Mouse (Mus musculus): Measurements from ENCODE around the gene Tcp1. TPM values are rescaled to one million over a fixed set of nuclear protein-coding genes. Genes with fewer than 3 reads are reported as not detected.

Gene Tcp1
- 100 to 1,000 TPM in 1 of 2 experiments, 10 to 100 TPM in 1; 91.0 to 105 TPM for total RNA-seq (2023)

DNA sequence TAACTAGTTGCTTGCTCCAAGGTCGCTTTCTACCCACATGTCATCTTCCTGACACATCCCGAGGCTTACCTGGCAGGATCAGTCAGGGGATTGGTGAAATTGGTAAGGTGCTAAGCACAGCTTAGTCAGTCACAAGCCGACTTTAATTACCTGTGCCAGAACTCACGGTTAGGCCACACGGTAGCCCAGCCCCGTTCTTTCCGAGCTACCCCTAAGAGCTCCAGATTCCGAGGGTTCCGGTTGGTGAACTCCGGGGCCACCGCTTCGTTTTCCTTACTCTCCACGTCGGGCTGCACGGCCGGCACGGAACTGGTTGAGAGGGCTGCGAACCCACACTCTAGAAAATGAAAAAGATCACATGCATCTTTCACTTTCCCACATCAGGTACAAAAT is at the start of gene Tcp1:
TSS of gene Tcp1 (plus strand) at position 214 of the 393 bp plus-strand sequence.

DNA sequence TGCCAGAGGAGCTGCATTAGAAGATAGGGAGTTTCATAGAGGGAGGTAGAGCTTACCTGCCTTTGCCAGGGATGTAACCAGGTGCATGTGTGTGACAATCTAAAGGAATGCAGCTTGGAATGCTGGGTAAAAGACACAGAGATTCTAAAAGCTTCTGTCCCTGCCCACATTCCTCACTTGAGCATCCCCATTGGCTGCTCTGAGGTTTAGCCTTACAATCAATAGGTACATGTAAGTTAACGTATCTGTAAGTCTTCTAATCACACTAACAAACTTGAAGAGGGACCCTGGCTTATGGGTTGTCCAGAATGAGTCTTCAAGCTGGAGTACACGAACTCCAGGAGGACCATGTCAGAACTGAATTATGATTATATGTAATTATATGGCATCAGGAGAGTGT is 47.5 kb upstream of the Tcp1 start, which contains the start of gene Mas1:
TSS of gene Mas1 (minus strand) at position 101 of the 400 bp plus-strand sequence.

DNA sequence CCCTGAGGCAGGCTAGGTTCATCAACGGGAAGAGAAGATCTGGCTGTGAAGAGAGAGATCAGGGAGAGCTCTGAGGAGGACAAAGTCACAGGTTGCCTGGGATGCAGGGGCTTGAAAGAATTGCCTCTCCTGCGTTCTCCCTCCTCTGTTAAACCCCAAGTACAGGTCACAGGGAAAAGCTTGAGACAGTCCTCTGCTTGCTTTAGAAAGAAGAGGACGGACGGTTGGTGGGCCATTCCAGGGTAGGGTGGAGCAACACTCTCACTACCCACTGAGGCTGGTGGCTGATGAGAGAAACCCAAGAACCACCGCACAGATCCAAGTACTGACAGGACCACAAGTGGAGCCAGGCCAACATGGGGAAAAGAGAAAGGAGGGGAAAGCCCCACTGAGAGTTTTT is 39.8 kb upstream of the Tcp1 start, which contains the start of gene Mrgprh:
TSS of gene Mrgprh (plus strand) at position 301 of the 400 bp plus-strand sequence.

DNA sequence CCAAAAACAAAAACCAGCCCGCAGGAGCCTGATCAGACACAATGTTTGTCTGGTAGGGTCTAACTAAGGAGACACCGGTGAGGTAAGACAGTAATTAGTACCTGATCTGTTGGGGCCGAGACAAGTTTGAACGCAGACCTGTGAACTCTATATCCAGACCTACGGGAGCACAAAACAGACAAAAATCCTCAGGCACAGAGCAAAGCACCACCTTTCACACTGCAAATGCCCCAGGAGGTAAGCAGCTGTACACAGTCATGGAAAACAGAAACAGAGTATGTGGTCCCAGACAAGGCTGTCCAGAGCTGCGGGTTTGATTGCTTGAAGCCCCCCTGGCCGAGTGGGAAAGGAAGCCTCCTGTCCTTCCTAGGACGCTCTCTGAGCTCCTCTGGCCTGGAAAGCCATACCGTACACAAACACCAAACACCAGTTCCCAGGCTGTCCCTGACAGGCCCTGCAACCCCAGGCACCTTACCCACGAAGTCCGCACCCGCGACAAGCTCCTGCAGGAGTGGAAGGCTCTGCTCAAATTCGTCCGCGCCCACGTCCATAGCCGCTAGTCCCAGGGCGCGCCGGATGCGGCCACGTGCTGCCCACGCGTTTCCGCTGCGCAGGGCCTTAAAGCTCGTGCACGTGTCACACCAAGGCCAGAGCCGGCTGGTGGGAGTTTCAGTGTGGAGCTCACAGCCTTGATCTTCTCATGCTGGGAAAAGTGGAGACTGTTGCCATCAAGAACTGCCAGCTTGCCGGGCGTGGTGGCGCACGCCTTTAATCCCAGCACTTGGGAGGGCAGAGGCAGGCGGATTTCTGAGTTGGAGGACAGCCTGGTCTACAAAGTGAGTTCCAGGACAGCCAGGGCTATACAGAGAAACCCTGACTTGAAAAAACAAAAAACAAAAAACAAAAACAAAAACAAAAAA is 5.9 kb upstream of the Tcp1 start, which contains the start of gene Pnldc1:
TSS of gene Pnldc1 (minus strand) at position 870 of the 920 bp plus-strand sequence.

DNA sequence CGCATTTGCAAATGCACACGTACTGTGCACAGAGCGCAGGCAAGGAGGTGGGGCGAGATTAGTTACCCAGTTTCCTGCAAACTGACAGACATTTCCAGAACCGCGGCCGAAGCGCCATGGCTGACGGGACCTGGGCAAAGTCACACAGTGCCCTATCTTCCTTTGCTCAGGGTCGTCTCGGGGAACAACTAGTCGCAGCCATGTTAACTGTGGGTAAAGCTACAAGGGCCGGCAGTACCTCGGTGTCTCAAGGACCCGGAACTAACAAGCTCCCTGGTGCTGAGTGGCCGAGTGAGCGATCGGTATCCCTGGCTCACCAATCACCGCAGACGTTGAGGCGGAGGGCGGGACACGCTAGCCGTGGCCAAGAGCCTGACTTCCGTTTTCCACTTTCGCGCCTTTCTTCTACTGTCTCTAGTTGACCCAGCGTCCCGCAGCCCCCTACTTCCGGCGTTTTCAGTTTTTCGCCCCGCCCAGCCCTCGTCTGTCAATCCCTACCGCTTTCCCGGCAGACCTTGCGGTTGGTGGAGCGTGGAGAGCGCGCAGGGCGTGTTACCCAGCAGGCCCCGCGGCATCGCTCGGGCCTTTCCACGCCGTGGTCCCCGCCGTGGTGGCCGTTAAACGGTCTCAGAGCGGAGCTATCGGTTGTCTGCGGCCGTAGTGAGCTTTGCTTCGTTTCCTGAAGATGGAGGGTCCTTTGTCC is 531 bp downstream of the Tcp1 start, which contains the start of gene Mrpl18:
TSS of gene Mrpl18 (minus strand) at position 465 of the 703 bp plus-strand sequence.

DNA sequence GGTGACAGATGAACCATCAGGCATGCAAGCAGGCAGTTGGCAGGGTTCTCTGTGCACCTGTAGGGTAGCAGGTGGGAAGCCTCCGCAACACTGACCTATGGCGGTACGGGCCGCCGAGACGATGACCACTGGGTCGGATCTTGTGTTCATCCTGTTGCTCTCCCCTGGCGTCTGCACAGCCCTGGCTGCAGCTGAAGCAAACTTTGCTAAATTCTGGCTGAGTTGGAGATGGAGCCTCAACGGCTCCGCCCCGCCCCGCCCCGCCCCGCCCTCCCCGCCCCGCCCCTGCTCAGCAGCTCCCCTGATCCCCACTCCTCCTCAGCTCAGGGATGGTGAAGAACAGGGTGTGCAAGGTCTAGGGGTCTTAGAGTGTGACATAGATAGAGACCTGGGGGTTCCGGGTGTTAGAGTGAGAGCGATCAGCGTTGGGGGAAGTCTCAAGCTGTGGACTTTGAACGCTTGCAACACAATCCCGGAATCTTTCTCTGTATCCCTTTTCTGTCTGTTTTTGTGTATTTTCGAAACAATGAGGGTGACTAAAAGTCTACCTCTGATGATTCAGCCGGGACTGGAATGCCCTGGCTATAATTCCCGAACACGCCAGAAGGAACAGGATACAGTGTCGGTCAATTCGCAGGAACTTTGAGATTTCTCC is 24.8 kb downstream of the Tcp1 start, which contains the start of gene Acat3:
TSS of gene Acat3 (minus strand) at position 450 of the 655 bp plus-strand sequence.

DNA sequence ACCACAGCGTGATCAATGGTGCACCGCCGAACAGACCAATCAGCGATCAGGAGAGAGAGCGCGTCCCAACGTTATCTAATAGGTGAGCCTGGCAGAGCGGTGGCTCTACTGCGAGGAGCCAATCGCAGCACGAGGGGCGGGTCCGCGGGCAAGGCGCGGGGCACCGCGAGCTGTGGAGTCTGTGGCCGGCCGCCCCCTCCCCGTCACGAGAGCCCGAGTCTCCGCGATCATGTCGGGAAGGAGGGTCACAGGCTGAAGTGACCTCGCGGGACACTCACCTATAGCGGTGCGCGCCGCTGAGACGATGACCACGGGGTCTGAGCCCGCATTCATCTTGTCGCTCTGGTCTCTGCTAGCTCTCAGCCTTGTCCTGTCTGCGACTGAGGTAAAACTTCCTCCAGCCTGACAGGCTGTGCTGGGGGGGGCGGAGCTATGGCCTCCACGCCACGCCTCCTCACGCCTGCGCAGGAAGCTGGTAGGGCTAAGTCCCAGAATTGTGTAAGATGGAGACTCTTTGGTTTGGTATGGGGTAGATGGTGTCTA is 44.9 kb downstream of the Tcp1 start, which contains the start of gene Acat2:
TSS of gene Acat2 (minus strand) at position 417 of the 543 bp plus-strand sequence.

Other genes with a start within 250 kb of the Tcp1 start
- not detected for gene Slc22a1, start 239.9 kb upstream of the Tcp1 start, total RNA-seq (2023)
- 10 to 100 TPM; 21.7 to 23.8 TPM for gene Igf2r, start 146.0 kb upstream of the Tcp1 start, total RNA-seq (2023)
- not detected for gene Mas1, start 47.6 kb upstream of the Tcp1 start, total RNA-seq (2023)
- gene Mrgprh, start 39.7 kb upstream of the Tcp1 start, total RNA-seq (2023), result not detected
- 1 to 10 TPM in 1 of 2 experiments, not detected in 1; 1.0 TPM for gene Pnldc1, start 5.5 kb upstream of the Tcp1 start, total RNA-seq (2023)
- 10 to 100 TPM; 47.5 to 48.5 TPM for gene Mrpl18, start 644 bp downstream of the Tcp1 start, total RNA-seq (2023)
- not detected for gene Acat3, start 24.9 kb downstream of the Tcp1 start, total RNA-seq (2023)
- gene Acat2, start 45.0 kb downstream of the Tcp1 start, total RNA-seq (2023), result 10 to 100 TPM in 1 of 2 experiments, 1 to 10 TPM in 1; 9.1 to 11.6 TPM
- 10 to 100 TPM; 64.7 to 72.5 TPM for gene Wtap, start 78.5 kb downstream of the Tcp1 start, total RNA-seq (2023)
- 10 to 100 TPM; 39.6 to 54.0 TPM for gene Sod2, start 91.1 kb downstream of the Tcp1 start, total RNA-seq (2023)
- under 1 TPM; 0.44 to 0.53 TPM for gene Gpr31b, start 136.6 kb downstream of the Tcp1 start, total RNA-seq (2023)
- gene Tcp10b, start 145.4 kb downstream of the Tcp1 start, total RNA-seq (2023), result not detected
- gene Unc93a, start 216.1 kb downstream of the Tcp1 start, total RNA-seq (2023), result under 1 TPM; 0.22 to 0.71 TPM

Measured in neutrophil, adult 59 days (primary cell).